Mouse (Mus musculus): ENCODE measurements around the gene Nek7.
A peak's percentile ranks its signal among the peaks of the same experiment; 100 is the strongest.

The Nek7 gene

DNA sequence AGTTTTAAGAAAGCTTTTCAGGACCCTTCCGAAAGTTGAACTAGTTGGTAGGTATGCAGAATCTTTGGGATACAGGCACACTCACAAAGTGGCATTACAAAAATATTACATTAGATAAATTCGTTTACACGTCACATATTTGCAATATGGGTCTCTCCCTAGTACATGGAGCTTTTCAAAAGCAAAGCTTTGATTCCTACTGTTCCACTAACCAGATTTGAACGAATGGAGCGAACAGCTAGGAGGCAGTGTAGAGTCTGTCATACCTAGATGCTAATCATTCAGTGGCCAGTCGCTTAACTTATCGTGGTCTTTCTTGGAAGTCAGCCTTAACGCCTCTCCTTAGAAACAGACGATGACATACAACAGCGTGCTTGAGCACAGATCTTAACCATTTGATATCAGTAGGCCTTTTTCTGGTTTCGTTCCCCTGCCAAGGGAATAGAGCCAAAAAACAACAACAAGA is at the start of gene Nek7:
Gene Nek7, minus strand, starts transcription at position 146 of the 466 bp plus-strand sequence.
- peak; percentile 78 for DNase-seq

DNA sequence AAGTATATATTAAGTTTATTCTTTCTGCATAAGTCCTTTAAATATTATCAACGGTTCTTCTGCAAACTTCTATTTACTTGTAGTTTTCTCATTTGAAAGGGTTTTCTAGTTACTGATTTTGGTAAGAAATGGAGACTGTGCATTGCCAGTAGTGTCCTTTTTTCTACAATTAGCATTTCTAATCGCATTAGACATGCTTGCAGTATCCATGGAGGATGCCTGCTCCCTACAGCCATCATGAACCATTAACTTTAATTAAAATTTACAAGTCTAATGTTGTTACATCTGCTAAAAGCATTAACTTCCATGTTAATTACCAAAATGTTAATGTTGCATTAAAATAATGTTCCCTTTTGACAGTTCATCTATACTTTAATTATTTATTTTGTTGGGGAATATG is 42.4 kb upstream of the Nek7 start:
- no peak for DNase-seq

DNA sequence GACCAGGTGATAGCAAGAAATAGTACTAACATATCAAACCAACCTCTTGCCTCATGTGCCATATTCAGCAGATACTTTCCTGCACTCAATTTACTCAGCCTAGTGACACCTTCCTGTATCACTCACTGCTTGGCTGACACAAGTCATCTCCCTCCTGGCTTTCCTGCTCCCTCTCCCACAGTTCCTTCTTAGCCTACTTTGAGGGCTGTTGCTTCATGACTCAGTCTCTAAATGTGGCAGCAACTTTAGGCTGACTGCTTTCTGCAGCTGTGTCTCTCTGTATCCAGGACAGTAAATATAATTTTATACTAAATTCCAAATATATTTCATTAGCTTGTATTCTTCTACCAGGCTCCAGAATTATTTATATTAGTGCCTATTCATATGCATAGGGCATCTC is 34.3 kb upstream of the Nek7 start:
- DNase-seq: no peak

DNA sequence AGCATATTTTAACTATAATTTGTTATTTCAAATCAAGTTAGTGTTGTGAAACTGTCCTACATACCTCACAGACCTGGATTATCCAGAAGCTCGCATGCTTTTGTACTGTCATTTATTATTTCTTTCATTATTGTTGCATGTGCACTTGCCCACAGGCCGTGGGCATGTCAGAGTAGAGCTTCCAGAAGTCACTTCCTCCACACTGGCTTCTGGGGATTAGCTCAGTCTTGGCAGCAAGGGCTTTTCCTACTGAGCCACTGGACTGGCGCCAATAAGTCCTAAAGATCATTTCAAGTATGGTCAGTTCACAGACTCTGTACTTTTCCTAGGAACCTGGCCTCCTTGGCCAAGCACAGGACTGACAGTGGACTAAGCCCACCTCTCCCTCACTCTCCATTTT is 25.1 kb upstream of the Nek7 start:
- peak; percentile 75 for DNase-seq

DNA sequence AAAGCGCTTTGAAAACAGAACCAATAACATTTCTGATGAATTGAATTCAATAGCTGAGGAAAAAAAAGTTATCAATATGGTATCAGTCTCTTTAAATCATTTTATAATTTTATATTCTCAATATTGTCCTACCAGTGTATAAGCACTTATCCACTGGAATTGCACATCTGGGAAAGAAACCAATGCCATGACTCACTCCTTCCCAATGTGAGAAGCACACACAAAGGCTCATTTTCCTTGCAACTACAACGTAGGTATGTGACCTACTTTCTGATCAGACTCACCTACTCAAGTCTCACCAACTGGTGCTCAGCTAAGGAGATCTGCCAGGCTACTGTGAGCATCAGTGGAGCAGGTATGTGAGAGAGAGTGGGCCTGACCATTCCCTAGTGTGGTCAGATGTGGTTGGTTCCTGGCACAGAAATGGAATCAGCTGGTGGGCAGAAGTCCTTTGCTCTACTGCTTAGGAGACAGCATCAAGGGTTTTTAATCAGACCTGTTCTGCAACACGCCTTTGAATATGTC is 23.4 kb upstream of the Nek7 start:
- DNase-seq: no peak

DNA sequence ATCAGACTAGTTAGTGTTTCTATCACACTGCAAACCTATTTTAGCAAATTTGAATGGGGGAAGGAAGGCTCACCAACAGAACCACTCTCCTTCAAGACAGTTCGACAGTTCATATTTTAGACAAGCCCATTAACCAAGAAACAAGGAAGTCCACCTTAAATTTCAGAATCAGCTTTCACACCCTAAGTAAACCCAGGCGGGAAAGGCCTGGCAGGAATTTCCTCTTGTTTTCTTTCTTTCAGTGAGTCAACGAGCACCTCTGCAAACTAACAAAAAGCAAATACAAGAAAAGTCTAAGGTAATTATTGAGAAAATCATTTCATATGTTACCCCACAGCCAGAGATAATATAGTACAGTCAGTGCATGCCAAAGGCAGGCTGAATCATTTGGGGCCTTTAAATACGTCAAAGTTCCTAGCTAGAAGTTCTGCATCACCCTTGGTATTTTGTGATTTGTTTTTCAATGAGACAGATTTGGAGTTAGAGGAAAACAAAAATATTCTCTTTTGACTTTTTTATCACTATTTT is 21.1 kb upstream of the Nek7 start:
- no peak for DNase-seq

DNA sequence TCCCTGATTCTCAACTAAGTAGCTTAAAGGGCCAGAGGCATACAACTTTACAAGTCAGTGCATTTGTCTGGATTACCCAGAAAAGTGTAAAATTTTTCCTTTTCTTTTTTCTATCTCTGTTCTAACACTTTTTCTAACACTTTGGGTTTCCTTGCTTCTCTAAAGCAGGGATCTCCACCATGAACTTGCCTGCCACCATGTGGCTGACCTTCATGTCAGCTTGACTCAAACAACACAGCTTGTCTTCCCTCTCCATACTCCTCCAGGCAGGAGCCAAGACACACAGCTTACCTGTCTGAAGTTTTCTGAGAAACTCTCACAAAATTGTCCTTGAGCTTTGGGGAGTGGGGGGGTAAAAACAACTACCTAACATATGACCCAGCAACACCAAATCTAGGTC is 17.9 kb upstream of the Nek7 start:
- DNase-seq: peak; percentile 48

DNA sequence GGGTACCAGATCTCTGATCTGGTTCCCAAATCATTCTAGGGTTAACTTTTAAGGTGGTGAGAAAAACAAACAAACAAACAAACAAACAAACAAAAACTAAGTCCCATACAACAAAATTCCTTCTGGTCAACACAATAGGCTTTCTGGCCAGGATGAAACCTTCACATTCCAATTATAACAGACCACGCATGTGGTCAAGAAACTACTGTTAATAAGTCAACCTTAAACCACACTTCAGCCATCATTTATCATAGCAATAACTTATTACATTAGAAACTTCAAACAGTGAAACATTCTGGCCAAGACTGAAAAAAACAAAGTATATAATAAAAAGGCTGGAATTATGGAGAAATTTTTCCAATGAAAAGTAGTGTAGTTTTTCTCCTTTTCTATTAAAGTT is 14.6 kb upstream of the Nek7 start:
- DNase-seq: no peak

DNA sequence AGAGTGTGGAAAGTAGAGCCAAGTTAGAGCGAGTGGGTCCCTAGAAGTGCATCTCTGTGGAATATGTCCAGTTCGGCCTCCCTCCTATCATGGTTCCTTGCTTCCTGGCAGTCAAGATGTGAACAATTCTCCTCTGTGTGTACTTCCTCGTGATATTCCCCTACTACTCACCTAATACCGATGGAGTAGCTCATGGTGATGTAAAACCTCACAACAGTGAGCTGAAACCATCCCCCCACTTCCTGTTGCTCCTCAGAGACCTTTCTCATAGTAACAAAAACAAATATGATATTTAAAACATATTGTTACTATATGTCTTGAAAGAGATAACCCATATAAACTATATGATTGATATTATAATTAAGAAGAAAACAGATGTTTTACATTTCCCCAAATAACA is 9.0 kb upstream of the Nek7 start:
- no peak for DNase-seq

DNA sequence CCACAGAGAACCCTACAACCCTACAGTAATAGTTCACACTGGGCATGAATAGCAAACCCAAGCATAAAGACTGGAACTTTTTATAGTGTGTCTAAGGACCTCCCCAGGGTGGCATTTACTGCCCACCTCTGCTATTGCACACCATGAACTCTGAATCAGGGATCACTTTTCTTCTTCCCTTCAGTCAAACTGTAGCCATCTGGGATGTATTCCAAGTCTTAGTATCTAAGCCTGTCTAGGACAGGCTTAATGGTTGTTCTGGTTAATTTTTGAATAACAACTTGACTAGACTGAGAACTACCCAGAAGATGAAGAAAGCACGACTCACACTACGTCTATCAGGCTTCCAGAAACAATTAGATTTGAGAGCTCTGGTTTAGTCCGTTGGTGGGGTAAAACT is 8.5 kb upstream of the Nek7 start:
- DNase-seq: no peak

DNA sequence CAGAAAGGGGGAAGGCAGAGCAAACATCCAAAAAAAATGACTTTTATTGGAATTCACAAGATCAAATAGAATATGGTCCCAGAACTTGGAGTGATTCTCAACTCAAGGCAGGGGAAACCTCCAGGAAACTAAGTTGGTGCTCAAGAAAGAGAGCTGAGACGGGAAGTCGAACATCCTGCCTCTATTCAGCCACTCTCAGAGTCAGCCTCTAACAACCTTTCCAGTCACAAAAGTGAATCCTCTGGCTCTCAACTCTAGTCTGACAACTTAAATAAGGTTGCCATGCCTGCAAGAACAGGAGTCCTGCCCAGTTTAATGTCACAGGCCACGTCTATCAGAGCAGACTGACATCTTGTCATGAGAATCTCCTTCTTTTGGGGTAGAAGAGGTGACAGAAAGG is 7.9 kb upstream of the Nek7 start:
- no peak for DNase-seq

DNA sequence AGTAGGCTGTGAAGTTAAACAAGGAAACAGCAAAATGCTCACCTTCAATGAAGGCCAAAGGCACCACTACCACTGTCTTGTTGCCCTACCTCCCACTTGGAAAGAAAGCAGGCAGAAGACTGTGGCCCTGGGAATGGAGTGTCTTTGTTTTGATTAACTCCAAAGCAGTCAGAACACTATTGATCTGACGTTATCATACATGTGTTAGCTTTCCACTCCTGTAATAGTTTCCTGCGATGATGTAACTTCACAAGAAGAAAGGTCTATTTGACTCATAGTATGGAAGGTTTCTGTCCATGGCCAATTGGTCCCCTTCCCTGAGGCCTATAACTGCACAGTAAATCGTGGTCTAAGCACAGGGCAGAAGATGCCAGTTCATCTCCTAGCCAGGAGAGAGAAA is 6.3 kb upstream of the Nek7 start:
- no peak for DNase-seq

DNA sequence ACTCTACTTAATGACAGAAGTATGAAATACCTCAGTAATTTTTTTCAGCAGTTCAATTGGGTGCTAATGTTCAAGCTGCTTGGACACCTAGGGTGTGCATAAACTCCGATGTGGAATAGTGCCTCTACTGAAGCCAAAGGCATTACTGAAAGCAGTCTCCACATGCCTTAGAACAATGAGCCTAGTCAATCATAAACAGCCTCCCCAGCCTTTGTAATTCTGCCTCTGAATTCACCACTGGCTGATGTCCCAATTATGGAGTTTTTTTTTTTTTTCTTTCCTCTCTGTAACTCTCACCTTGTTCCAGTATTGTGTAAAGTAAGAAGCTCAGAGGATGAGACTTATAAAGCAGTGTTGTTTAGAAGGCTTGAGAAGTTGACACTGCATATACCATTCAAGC is 3.9 kb upstream of the Nek7 start:
- DNase-seq: no peak

DNA sequence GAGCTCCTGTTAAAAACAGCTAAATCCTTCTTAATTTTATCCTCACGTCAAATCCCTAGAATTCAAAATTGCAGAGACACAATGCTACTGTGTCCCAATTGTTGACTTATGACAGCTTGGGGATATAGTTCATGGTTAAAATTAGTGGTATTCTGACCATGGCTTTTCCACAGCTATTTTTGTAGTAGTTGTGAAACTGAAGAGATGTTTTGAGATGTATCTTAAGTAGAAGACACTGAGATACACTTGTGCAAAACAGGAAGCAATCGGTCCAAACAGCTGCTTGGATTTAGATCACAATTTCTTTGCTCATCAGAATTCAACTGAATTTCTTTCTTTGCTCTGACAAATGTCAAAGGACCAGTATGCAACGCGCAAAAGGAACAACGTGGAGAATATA is 2.9 kb upstream of the Nek7 start:
- no peak for DNase-seq

DNA sequence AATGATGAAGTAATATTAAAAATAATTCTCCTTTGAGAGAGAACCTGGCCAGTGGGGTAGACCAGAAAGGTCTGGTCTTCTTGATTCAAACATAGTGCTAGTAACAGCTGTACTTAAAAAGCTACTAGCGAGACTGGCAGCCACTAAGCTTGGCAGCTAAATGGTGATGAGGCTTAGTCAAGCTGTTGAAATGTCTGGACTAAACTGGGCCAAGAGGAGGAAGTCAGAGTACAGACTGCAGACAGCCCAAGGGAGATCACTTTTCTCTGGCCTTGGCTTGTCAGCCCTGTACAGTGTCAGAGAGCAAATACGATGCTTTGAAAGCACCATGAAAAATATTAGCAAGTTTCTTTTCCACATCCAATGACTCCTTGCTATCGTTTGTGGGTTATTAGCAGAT is 2.5 kb upstream of the Nek7 start:
- no peak for DNase-seq

DNA sequence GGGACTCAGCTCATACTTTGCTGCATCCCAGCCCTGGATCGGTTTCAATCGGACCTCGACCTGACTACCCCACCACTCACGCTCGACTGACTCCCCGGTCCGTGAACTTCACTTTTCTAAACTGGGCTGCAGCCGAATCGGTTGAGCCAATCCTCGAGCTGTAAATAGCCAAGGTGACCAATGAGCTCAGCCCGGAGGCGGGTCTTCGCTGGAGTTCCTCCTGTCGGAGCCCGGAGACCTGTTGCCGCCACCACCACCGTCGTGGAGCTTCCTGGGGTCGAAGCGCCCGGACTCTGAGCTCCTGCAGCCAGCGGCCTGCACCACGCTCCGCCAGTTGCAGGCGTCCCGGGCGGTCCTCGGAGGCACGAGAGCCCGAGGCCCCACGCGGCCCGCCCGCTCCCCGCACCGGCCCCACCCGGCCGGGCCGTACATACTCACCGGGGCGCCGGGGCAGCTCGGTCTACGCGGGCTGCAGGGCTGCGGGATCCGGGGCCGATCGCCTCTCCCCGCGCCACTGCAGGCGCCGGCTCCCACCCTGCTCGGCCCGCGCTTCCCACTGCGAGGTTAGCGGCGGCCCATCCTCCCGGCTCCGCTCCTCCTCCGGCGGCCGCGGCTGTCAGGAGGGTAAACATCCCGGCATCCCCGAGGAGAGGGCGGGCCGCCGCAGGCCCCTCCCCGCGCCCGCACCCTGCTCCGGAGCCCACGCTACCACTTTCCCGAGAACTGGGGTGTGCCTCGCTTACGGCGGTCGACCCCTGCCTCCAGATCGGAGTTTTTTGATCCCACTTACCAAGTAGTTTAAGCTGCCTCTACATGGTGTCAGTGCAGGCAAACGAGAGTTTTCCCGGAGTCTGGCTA is 598 bp downstream of the Nek7 start:
- DNase-seq: peak; percentile 99

DNA sequence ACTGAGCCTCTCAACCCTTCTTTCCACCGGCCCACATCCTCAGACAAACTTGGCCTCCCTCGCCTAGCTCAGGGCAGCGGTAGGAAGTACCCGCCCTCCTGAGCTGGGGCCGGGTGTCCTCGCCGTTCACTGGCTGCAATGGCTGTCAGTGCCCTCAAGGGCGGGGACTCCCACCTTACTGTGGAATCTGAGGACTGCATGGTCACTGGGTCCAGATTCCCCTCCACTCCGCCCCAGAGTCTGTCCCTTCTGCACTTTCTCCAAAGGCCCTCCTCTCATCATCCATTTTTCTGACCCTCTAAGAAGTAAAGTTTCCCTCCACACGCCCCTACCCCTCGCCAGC is 2.0 kb downstream of the Nek7 start:
- peak; percentile 95 for DNase-seq

DNA sequence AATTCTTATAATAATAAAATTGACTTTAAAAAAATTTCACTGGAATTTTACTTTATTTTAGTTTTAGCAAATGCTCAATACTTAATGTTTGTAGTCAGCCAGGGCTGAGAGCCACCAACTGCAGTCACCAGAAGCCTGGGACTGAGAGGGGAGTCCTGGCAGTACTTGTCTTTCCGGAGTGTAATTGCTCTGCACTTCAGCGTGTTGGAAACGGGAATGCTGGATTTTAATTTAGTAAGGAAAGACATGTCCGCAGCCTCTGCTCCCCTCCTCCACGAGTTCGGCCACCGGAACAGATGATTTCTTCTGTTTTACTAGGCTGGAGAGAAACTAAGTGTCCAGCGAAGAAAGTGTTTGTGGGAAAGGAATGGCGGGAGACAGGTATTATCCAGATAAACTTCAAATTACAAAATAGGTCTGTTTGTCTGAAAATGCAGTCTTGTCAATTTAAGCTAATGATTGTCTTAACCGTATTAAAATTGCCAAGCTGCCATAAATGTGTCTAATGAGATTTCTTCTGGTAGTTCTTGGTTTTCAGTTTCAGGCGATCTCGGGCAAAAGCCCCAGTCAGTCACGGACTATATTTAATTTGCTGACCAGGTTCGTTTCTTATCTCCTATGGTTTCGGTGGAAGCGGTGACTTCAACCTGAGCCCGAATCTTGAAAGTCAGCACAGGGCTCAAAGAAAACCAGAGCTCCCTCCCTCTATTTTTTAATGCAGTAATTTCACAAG is 2.5 kb downstream of the Nek7 start:
- DNase-seq: peak; percentile 32

DNA sequence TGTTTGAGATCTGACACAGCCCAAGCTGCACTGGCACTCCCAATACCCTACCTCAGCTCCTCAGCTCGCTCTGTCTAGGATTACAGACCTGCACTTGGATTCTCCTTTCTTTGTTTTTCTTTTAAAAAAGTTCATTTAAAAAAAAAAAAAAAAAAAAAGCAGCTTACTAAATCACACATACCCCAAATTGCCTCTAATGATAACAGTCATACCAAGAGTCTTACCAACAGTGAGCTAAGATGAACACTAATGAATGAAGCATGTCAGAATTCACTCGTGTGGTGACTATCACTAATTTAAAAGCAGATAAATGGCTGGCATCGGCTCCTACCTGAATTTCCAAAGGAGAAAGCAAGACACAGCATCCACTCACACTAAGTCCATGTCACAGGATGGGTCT is 4.6 kb downstream of the Nek7 start:
- DNase-seq: no peak

DNA sequence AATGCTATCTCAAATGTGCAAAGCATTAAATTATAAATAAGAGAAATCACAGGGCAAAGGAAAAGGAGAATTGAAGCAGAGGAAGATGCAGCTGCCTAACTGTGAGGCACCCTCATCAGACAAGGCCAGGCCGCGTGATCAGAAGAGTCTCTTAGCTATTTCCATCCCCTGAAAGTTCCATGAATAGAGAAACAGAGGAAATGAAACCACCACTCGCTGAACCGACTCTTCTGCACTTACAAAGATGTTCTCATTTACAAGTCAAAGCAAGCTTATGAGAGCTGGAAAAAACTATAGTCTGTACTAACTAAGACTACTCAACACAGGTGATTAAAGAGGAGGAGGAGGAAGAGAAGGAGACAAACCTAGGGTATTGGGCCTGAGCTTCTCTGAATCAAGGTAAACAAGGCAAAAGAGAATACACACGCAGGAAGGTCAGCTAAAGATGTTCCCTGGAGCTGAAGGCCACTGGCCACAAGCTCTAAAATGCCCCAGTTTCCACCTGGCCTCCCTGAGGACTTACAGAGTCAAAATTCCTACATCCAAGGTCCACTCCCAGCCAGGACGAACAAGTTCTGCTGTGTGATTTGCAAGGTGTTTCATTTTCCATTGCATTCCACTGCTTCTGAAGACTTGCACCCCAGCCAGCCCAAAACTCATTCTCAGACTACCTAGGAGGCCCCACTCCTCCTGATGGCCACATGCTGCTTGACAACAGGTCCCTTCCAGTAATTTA is 5.2 kb downstream of the Nek7 start:
- DNase-seq: peak; percentile 29

DNA sequence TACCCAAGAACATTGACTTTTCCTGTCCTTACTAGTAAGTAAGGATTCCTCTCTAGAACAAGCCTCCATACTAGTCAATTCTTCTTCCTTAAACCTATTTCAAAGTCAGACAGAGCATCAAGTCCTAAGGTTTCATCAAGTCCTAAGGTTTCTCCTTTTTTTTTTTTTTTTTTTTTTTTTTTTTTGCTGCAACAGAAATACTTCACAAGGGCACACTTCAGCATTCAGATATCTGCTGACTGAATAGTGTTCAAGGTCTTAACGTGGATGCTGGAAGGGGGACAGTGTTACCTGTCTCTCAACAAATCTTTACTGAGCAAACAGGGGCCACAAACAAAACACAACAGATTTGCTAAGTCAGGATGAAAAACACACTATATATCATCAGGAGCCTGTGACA is 7.8 kb downstream of the Nek7 start:
- DNase-seq: no peak

DNA sequence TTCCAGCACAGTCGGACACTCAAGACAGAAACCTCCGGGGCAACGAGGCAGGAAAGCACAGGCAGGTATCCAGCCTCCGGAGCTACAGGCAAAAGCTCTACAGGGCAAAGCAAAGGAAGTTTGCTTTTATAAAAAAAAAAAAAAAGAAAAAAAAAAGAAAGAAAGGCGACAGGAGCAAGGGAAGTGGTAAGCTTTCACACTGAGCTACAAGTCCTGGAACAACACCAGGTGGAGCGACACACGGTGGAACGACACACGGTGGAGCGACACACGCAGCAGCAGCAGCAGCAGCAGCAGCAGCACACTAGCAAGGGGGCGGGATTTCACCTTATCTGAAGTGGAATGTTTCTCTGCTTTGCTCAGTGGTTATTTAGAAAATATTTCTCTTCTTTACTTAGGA is 10.8 kb downstream of the Nek7 start:
- DNase-seq: no peak

DNA sequence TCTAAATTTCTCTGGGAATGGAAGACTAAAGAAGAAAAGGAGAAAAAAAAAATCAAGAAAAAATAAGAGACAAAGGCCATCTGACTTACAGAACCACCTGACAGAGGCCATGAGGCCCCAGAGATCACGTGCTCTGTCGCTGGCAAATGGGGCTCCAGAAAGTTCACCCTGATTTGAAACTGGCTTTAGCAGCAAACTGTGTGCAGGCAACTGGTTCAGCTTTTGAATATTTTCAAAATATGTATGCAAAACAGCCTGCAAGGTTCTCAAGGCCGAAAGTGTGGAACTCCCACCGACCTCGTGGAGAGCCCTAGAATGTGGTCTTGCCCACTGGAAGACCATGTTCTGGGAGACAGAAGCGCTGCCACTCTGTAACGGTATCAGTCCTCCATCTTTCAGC is 11.6 kb downstream of the Nek7 start:
- no peak for DNase-seq
